Mouse (Mus musculus) hindbrain, postnatal 0 days (tissue): Measurements from ENCODE around the gene Il18r1. TPM values are rescaled to one million over a fixed set of nuclear protein-coding genes. Genes with fewer than 3 reads are reported as not detected.

Experiments used
- ATAC-seq: fragments of 200-750 bp; cut with Nextera tagmentation; 2 replicates; pipeline ENCODE4 v1.8.0; 2017; ENCODE audit warnings: mild to moderate bottlenecking, moderate TSS enrichment, moderate library complexity
- DNase-seq: peaks from one replicate; pipeline ENCODE4 v3.0.0-alpha.2; 2015; ENCODE audit warnings: low spot score
- H3K27ac ChIP-seq: fragments of 300-500 bp; sonication (generic); 2 replicates; pipeline ENCODE4 v1.5.1; 2014; ENCODE audit warnings: mild to moderate bottlenecking
- H3K27me3 ChIP-seq: fragments of 300-500 bp; sonication (generic); 2 replicates; pipeline ENCODE4 v1.6.1; 2014; ENCODE audit warnings: low read length, mixed read lengths; ENCODE audit not compliant: insufficient read depth
- H3K36me3 ChIP-seq: fragments of 300-500 bp; sonication (generic); 2 replicates; pipeline ENCODE4 v1.6.1; 2014; ENCODE audit warnings: low read length, mixed read lengths; ENCODE audit not compliant: insufficient read depth
- H3K4me1 ChIP-seq: fragments of 300-500 bp; sonication (generic); 2 replicates; pipeline ENCODE4 v1.6.1; 2014; ENCODE audit warnings: antibody characterized with exemption, low read length, mixed read lengths; ENCODE audit not compliant: insufficient read depth
- H3K4me2 ChIP-seq: fragments of 300-500 bp; sonication (generic); 2 replicates; pipeline ENCODE4 v1.6.1; 2014; ENCODE audit warnings: low read depth, mild to moderate bottlenecking, low read length, moderate library complexity, mixed read lengths
- H3K4me3 ChIP-seq: fragments of 300-500 bp; sonication (generic); 2 replicates; pipeline ENCODE4 v1.5.1; 2014; ENCODE audit warnings: low read length
- H3K9ac ChIP-seq: fragments of 300-500 bp; sonication (generic); replicated peaks from 2 replicates; pipeline ENCODE4 v1.6.1; 2014; ENCODE audit warnings: mild to moderate bottlenecking, low read length, moderate library complexity, mixed read lengths
- H3K9me3 ChIP-seq: fragments of 300-500 bp; sonication (generic); 2 replicates; pipeline ENCODE4 v1.6.1; 2016; ENCODE audit warnings: low read length, mixed read lengths
- CTCF ChIP-seq: IDR thresholded peaks from 2 replicates; pipeline ENCODE4 v1.5.1; 2016; ENCODE audit warnings: antibody characterized with exemption, control low read depth, low read depth
- WGBS: fragments of 180-500 bp; shearing (Covaris S2); extraction: QIAGEN DNeasy Blood & Tissue Kit; methylation state at CpG from one replicate; pipeline ENCODE4 v1.1.7; 2014; 5-methylcytosine and 5-hydroxymethylcytosine counted together
- polyA plus RNA-seq: library from polyadenylated mRNA; unstranded; fragments of >200 nt; fragmentation: Nextera tagmentation; extraction: Ambion mirVana; gene quantifications from 2 replicates; pipeline ENCODE4 v1.2.1, GENCODE M21; 2015
- total RNA-seq: library from RNA; depleted of rRNA; stranded (reverse); fragments of >200 nt; gene quantifications from 2 replicates; pipeline ENCODE4 v1.2.3, GENCODE M21; 2014

Gene Il18r1
- total and polyA plus RNA-seq, 2 experiments from 2014 or later = not detected

- Histone ChIP-seq H3K4me1 (no peaks in the 10 kb centered on the region), H3K27me3 (no peaks in the 10 kb centered on the region), H3K4me2 (no peak within 1 kb of the TSS), H3K9me3 (no peaks in the 10 kb centered on the region), H3K36me3 (no peaks in the 10 kb centered on the region), H3K27ac (no peak within 1 kb of the TSS), H3K4me3 (no peak within 1 kb of the TSS), H3K9ac (no peak within 1 kb of the TSS)
- no peak for ATAC-seq
- no peak for DNase-seq
- no peak for TF ChIP-seq CTCF
- WGBS = 79% methylated on average over 5 of the region's 5 CpGs
Observed at GRCm38 (mm10) chr1:40428910-40429675, 36.3 kb upstream of the Il18r1 start, which contains the start of gene Il1rl1. Il1rl1 (plus strand) TSS chr1:40429570.

GRCm38 (mm10) chr1:40430143-40430834 is 35.1 kb upstream of the Il18r1 start:
- TF ChIP-seq CTCF = no peak
- H3K4me1 ChIP-seq = no peaks in the 10 kb centered on the region
- DNase-seq (no peak), ATAC-seq (no peak)
- H3K4me2 ChIP-seq = no peak overlapping the region
- H3K27me3 ChIP-seq = no peaks in the 10 kb centered on the region
- H3K9ac ChIP-seq = no peak overlapping the region
- WGBS = 80% methylated on average over 4 of the region's 4 CpGs
- H3K36me3 ChIP-seq = no peaks in the 10 kb centered on the region
- no peak overlapping the region for H3K4me3 ChIP-seq
- no peaks in the 10 kb centered on the region for H3K9me3 ChIP-seq
- H3K27ac ChIP-seq = no peak overlapping the region

GRCm38 (mm10) chr1:40432169-40432568 is 33.2 kb upstream of the Il18r1 start:
- no peaks in the 10 kb centered on the region for H3K36me3 ChIP-seq
- no peak for ATAC-seq
- no peaks in the 10 kb centered on the region for H3K27me3 ChIP-seq
- no peaks in the 10 kb centered on the region for H3K4me1 ChIP-seq
- H3K4me2 ChIP-seq = no peak overlapping the region
- WGBS = 95% methylated on average over 2 of the region's 2 CpGs
- H3K9ac ChIP-seq = no peak overlapping the region
- no peak for DNase-seq
- no peaks in the 10 kb centered on the region for H3K9me3 ChIP-seq
- no peak overlapping the region for H3K4me3 ChIP-seq
- no peak for TF ChIP-seq CTCF
- no peak overlapping the region for H3K27ac ChIP-seq

GRCm38 (mm10) chr1:40435936-40436335 is 29.4 kb upstream of the Il18r1 start:
- Histone ChIP-seq H3K4me1 (no peaks in the 10 kb centered on the region), H3K27me3 (no peaks in the 10 kb centered on the region), H3K27ac (no peak overlapping the region), H3K4me2 (no peak overlapping the region), H3K9me3 (no peaks in the 10 kb centered on the region), H3K4me3 (no peak overlapping the region), H3K9ac (no peak overlapping the region), H3K36me3 (no peaks in the 10 kb centered on the region)
- DNase-seq (no peak), ATAC-seq (no peak)
- WGBS = 84% methylated on average over 3 of the region's 3 CpGs
- no peak for TF ChIP-seq CTCF

- DNase-seq (no peak), ATAC-seq (no peak)
- H3K9me3 ChIP-seq = no peaks in the 10 kb centered on the region
- H3K4me1 ChIP-seq = no peaks in the 10 kb centered on the region
- H3K9ac ChIP-seq = no peak overlapping the region
- no peaks in the 10 kb centered on the region for H3K27me3 ChIP-seq
- no peak overlapping the region for H3K4me3 ChIP-seq
- H3K4me2 ChIP-seq = no peak overlapping the region
- no peak overlapping the region for H3K27ac ChIP-seq
- H3K36me3 ChIP-seq = no peaks in the 10 kb centered on the region
- no peak for TF ChIP-seq CTCF
- WGBS = 92% methylated on average over 2 of the region's 2 CpGs
Observed at GRCm38 (mm10) chr1:40437340-40437739, 28.0 kb upstream of the Il18r1 start.

GRCm38 (mm10) chr1:40439504-40439903 is 25.8 kb upstream of the Il18r1 start:
- Histone ChIP-seq H3K27me3 (no peaks in the 10 kb centered on the region), H3K9ac (no peak overlapping the region), H3K4me3 (no peak overlapping the region), H3K27ac (no peak overlapping the region), H3K4me1 (no peaks in the 10 kb centered on the region), H3K9me3 (no peaks in the 10 kb centered on the region), H3K36me3 (no peaks in the 10 kb centered on the region), H3K4me2 (no peak overlapping the region)
- WGBS = 74% methylated on average over 8 of the region's 8 CpGs
- ATAC-seq = no peak
- no peak for TF ChIP-seq CTCF
- no peak for DNase-seq

GRCm38 (mm10) chr1:40444800-40445199 is 20.6 kb upstream of the Il18r1 start:
- no peak for TF ChIP-seq CTCF
- WGBS = 89% methylated on average over 3 of the region's 3 CpGs
- H3K36me3 ChIP-seq = no peaks in the 10 kb centered on the region
- no peak overlapping the region for H3K4me2 ChIP-seq
- H3K9ac ChIP-seq = no peak overlapping the region
- DNase-seq (no peak), ATAC-seq (no peak)
- H3K9me3 ChIP-seq = no peaks in the 10 kb centered on the region
- H3K4me3 ChIP-seq = no peak overlapping the region
- no peak overlapping the region for H3K27ac ChIP-seq
- H3K27me3 ChIP-seq = no peaks in the 10 kb centered on the region
- no peaks in the 10 kb centered on the region for H3K4me1 ChIP-seq
